Mouse (Mus musculus): ENCODE data around the gene Olfr90. TPM values are rescaled to one million over a fixed set of nuclear protein-coding genes. Genes with fewer than 3 reads are reported as not detected.

Olfr90 gene
- polyA plus RNA-seq, 1 experiment from 2014 or later, result not detected

- whole genome bisulfite sequencing, result 89% methylated on average over 4 of the region's 4 CpGs
- Histone ChIP-seq H3K36me3 (ENCODE audit: control insufficient read depth, insufficient read depth, low read length) (peaks cover 4% of the 10 kb centered on the region; the same call in 1 of the 2 replicates), H3K4me1 (ENCODE audit: control insufficient read depth, insufficient read depth, low read length) (0 out of 2 replicates have a peak, but pooled peaks cover 2% of the 10 kb centered on the region), H3K9ac (ENCODE audit: low read depth, low read length) (no peak overlapping the region), H3K27me3 (replicated peaks; ENCODE audit: control insufficient read depth, insufficient read depth, low read length) (no peaks in the 10 kb centered on the region), H3K27ac (replicated peaks; ENCODE audit: low read depth, low read length) (no peak overlapping the region), H3K4me3 (ENCODE audit: low read depth, low read length) (no peak overlapping the region), H3K9me3 (ENCODE audit: control insufficient read depth, low read length) (no peaks in the 10 kb centered on the region), H3K4me2 (ENCODE audit: low read depth, low read length) (no peak overlapping the region)
- DNase-seq (ENCODE audit: low spot score) (no peak), ATAC-seq (ENCODE audit: low read depth) (no peak)
Observed at GRCm38 (mm10) chr17:37081659-37082058, 6.6 kb downstream of the Olfr90 start.

- Histone ChIP-seq H3K9me3 (ENCODE audit: control insufficient read depth, low read length) (no peaks in the 10 kb centered on the region), H3K4me3 (ENCODE audit: low read depth, low read length) (no peak overlapping the region), H3K27ac (replicated peaks; ENCODE audit: low read depth, low read length) (no peak overlapping the region), H3K4me2 (ENCODE audit: low read depth, low read length) (no peak overlapping the region), H3K36me3 (ENCODE audit: control insufficient read depth, insufficient read depth, low read length) (peaks cover 16% of the 10 kb centered on the region; the same call in 1 of the 2 replicates), H3K27me3 (replicated peaks; ENCODE audit: control insufficient read depth, insufficient read depth, low read length) (no peaks in the 10 kb centered on the region), H3K4me1 (ENCODE audit: control insufficient read depth, insufficient read depth, low read length) (0 out of 2 replicates have a peak, but pooled peaks cover 2% of the 10 kb centered on the region), H3K9ac (ENCODE audit: low read depth, low read length) (no peak overlapping the region)
- ATAC-seq (ENCODE audit: low read depth) (no peak), DNase-seq (ENCODE audit: low spot score) (no peak)
- 17% methylated on average over 5 of the region's 5 CpGs for WGBS
Observed at GRCm38 (mm10) chr17:37080119-37080518, 8.2 kb downstream of the Olfr90 start.

GRCm38 (mm10) chr17:37078990-37079389 lies 9.3 kb downstream of the Olfr90 start:
- H3K9ac ChIP-seq (ENCODE audit: low read depth, low read length), result no peak overlapping the region
- no peak overlapping the region for H3K4me2 ChIP-seq (ENCODE audit: low read depth, low read length)
- no peaks in the 10 kb centered on the region for H3K27me3 ChIP-seq (replicated peaks; ENCODE audit: control insufficient read depth, insufficient read depth, low read length)
- no peak overlapping the region for H3K27ac ChIP-seq (replicated peaks; ENCODE audit: low read depth, low read length)
- H3K9me3 ChIP-seq (ENCODE audit: control insufficient read depth, low read length), result no peaks in the 10 kb centered on the region
- H3K4me1 ChIP-seq (ENCODE audit: control insufficient read depth, insufficient read depth, low read length), result 0 out of 2 replicates have a peak, but pooled peaks cover 2% of the 10 kb centered on the region
- ATAC-seq (ENCODE audit: low read depth) (no peak), DNase-seq (ENCODE audit: low spot score) (no peak)
- no peak overlapping the region for H3K4me3 ChIP-seq (ENCODE audit: low read depth, low read length)
- H3K36me3 ChIP-seq (ENCODE audit: control insufficient read depth, insufficient read depth, low read length), result peaks cover 27% of the 10 kb centered on the region; the same call in 1 of the 2 replicates
- WGBS, result 24% methylated on average over 2 of the region's 2 CpGs

GRCm38 (mm10) chr17:37078193-37078592 lies 10.1 kb downstream of the Olfr90 start:
- no peaks in the 10 kb centered on the region for H3K9me3 ChIP-seq (ENCODE audit: control insufficient read depth, low read length)
- no peak overlapping the region for H3K9ac ChIP-seq (ENCODE audit: low read depth, low read length)
- peaks cover 35% of the 10 kb centered on the region for H3K36me3 ChIP-seq (ENCODE audit: control insufficient read depth, insufficient read depth, low read length)
- no peak overlapping the region for H3K4me2 ChIP-seq (ENCODE audit: low read depth, low read length)
- 0 out of 2 replicates have a peak, but pooled peaks cover 2% of the 10 kb centered on the region for H3K4me1 ChIP-seq (ENCODE audit: control insufficient read depth, insufficient read depth, low read length)
- no peak overlapping the region for H3K27ac ChIP-seq (replicated peaks; ENCODE audit: low read depth, low read length)
- no peaks in the 10 kb centered on the region for H3K27me3 ChIP-seq (replicated peaks; ENCODE audit: control insufficient read depth, insufficient read depth, low read length)
- H3K4me3 ChIP-seq (ENCODE audit: low read depth, low read length), result no peak overlapping the region
- DNase-seq (ENCODE audit: low spot score) (no peak), ATAC-seq (ENCODE audit: low read depth) (no peak)
- WGBS, result 24% methylated on average over 1 of the region's 1 CpGs

GRCm38 (mm10) chr17:37075766-37076165 lies 12.5 kb downstream of the Olfr90 start:
- no peak overlapping the region for H3K4me3 ChIP-seq (ENCODE audit: low read depth, low read length)
- H3K27me3 ChIP-seq (replicated peaks; ENCODE audit: control insufficient read depth, insufficient read depth, low read length), result no peaks in the 10 kb centered on the region
- H3K4me2 ChIP-seq (ENCODE audit: low read depth, low read length), result no peak overlapping the region
- DNase-seq (ENCODE audit: low spot score), result no peak
- 92% methylated on average over 2 of the region's 2 CpGs for WGBS
- no peaks in the 10 kb centered on the region for H3K9me3 ChIP-seq (ENCODE audit: control insufficient read depth, low read length)
- no peak for ATAC-seq (ENCODE audit: low read depth)
- H3K9ac ChIP-seq (ENCODE audit: low read depth, low read length), result no peak overlapping the region
- 0 out of 2 replicates have a peak, but pooled peaks cover 2% of the 10 kb centered on the region for H3K4me1 ChIP-seq (ENCODE audit: control insufficient read depth, insufficient read depth, low read length)
- peaks cover 58% of the 10 kb centered on the region for H3K36me3 ChIP-seq (ENCODE audit: control insufficient read depth, insufficient read depth, low read length)
- no peak overlapping the region for H3K27ac ChIP-seq (replicated peaks; ENCODE audit: low read depth, low read length)

- 87% methylated on average over 5 of the region's 6 CpGs for WGBS
- Histone ChIP-seq H3K4me1 (ENCODE audit: control insufficient read depth, insufficient read depth, low read length) (0 out of 2 replicates have a peak, but pooled peaks cover 2% of the 10 kb centered on the region), H3K9ac (ENCODE audit: low read depth, low read length) (no peak overlapping the region), H3K27ac (replicated peaks; ENCODE audit: low read depth, low read length) (no peak overlapping the region), H3K36me3 (ENCODE audit: control insufficient read depth, insufficient read depth, low read length) (peaks cover 64% of the 10 kb centered on the region), H3K4me3 (ENCODE audit: low read depth, low read length) (no peak overlapping the region), H3K9me3 (ENCODE audit: control insufficient read depth, low read length) (no peaks in the 10 kb centered on the region), H3K4me2 (ENCODE audit: low read depth, low read length) (no peak overlapping the region), H3K27me3 (replicated peaks; ENCODE audit: control insufficient read depth, insufficient read depth, low read length) (no peaks in the 10 kb centered on the region)
- ATAC-seq (ENCODE audit: low read depth), result no peak
- DNase-seq (ENCODE audit: low spot score), result no peak
Observed at GRCm38 (mm10) chr17:37075181-37075580, 13.1 kb downstream of the Olfr90 start.

GRCm38 (mm10) chr17:37072730-37073276 lies 15.5 kb downstream of the Olfr90 start:
- Histone ChIP-seq H3K4me3 (ENCODE audit: low read depth, low read length) (no peak overlapping the region), H3K9ac (ENCODE audit: low read depth, low read length) (no peak overlapping the region), H3K27ac (replicated peaks; ENCODE audit: low read depth, low read length) (no peak overlapping the region), H3K4me2 (ENCODE audit: low read depth, low read length) (no peak overlapping the region), H3K4me1 (ENCODE audit: control insufficient read depth, insufficient read depth, low read length) (no peaks in the 10 kb centered on the region), H3K27me3 (replicated peaks; ENCODE audit: control insufficient read depth, insufficient read depth, low read length) (no peaks in the 10 kb centered on the region), H3K9me3 (ENCODE audit: control insufficient read depth, low read length) (no peaks in the 10 kb centered on the region), H3K36me3 (ENCODE audit: control insufficient read depth, insufficient read depth, low read length) (peaks cover 87% of the 10 kb centered on the region)
- DNase-seq (ENCODE audit: low spot score), result no peak
- WGBS, result 70% methylated on average over 11 of the region's 11 CpGs
- no peak for ATAC-seq (ENCODE audit: low read depth)

- Histone ChIP-seq H3K27me3 (replicated peaks; ENCODE audit: control insufficient read depth, insufficient read depth, low read length) (no peaks in the 10 kb centered on the region), H3K4me2 (ENCODE audit: low read depth, low read length) (no peak overlapping the region), H3K4me1 (ENCODE audit: control insufficient read depth, insufficient read depth, low read length) (no peaks in the 10 kb centered on the region), H3K4me3 (ENCODE audit: low read depth, low read length) (no peak overlapping the region), H3K9ac (ENCODE audit: low read depth, low read length) (no peak overlapping the region), H3K9me3 (ENCODE audit: control insufficient read depth, low read length) (no peaks in the 10 kb centered on the region), H3K36me3 (ENCODE audit: control insufficient read depth, insufficient read depth, low read length) (peaks cover 93% of the 10 kb centered on the region), H3K27ac (replicated peaks; ENCODE audit: low read depth, low read length) (no peak overlapping the region)
- DNase-seq (ENCODE audit: low spot score) (no peak), ATAC-seq (ENCODE audit: low read depth) (no peak)
- WGBS, result 77% methylated on average over 12 of the region's 12 CpGs
Observed at GRCm38 (mm10) chr17:37072080-37072729, 16.1 kb downstream of the Olfr90 start.

GRCm38 (mm10) chr17:37070121-37070520 lies 18.2 kb downstream of the Olfr90 start:
- Histone ChIP-seq H3K36me3 (ENCODE audit: control insufficient read depth, insufficient read depth, low read length) (peaks cover 97% of the 10 kb centered on the region), H3K4me1 (ENCODE audit: control insufficient read depth, insufficient read depth, low read length) (no peaks in the 10 kb centered on the region), H3K4me3 (ENCODE audit: low read depth, low read length) (no peak overlapping the region), H3K4me2 (ENCODE audit: low read depth, low read length) (no peak overlapping the region), H3K9ac (ENCODE audit: low read depth, low read length) (no peak overlapping the region), H3K27me3 (replicated peaks; ENCODE audit: control insufficient read depth, insufficient read depth, low read length) (no peaks in the 10 kb centered on the region), H3K9me3 (ENCODE audit: control insufficient read depth, low read length) (no peaks in the 10 kb centered on the region), H3K27ac (replicated peaks; ENCODE audit: low read depth, low read length) (no peak overlapping the region)
- no peak for ATAC-seq (ENCODE audit: low read depth)
- no peak for DNase-seq (ENCODE audit: low spot score)
- 86% methylated on average over 8 of the region's 8 CpGs for WGBS

Data from embryonic facial prominence, embryonic 14.5 days (tissue).